Mouse (Mus musculus): ENCODE measurements at regions not wholly inside any gene's neighbourhood (a gene's known extent, or its start where the extent isn't known, plus 50 kb on each side); places are given as distances from the start of the nearest gene placed in this dataset.

- POLR2A ChIA-PET = no interaction called here
- CTCF ChIA-PET = no interaction called here
Observed at GRCm38 (mm10) chr19:28732998-28733397, 53.1 kb upstream of the Glis3 start.

DNA sequence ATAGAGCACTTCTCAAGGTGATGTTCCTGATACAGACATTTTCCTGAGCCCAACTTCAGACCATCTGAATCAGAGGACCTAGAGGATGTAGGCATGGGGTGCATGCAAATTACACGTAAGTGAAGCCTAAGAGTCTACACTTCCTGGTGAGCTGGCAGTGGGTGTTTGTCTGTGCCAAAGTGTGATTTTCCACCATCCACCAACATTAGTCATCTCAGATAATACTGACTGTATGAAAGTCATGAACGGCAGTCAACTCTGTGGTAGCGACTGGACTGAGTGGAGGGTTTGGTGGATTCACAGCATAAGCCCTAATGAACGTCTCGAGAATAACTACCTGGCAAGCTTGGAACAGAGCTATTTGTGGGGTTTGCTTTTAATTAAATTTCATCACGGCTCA, 53.9 kb upstream of the Glis3 start:
- POLR2A ChIA-PET = interaction anchor here in 1 of 4 experiments (0.6 kb wide), 1 partner anchor 47 kb away, joined by 3 read pairs; no protein-coding TSS in a partner anchor
- CTCF ChIA-PET = no interaction called here

DNA sequence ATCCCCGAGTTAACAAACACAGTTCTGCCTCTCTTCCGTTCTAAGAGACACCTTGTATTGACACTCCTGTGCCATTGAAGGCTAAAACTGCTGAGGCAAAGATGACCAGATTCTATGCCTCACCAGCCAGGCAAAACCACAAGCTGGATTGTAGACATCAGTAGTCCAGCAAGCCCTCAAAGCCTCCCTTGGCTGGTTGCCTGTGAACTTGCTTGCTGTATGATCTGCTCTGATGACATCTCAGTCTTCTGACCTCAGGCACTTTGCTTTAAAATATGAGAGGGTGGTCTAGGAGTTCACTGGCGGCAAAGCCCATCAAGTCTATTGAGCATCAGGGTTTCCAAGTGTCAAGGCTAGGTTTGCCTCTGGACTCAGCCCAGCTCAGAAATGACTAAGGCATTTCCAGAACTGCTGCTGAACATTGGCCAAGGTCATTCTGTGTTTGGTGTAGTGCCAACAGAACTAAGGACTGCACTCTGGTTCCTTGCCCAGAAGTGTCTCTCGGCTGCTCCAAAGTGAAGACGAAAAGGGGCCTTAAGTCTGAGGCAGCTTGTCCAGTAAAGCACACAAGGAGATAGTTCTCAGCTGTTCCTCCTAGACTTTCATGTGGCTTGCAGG, 63.4 kb upstream of the Glis3 start:
- CTCF ChIA-PET = interaction anchor here in 2 of 4 experiments (1.1 kb wide), 2 partner anchors 15 to 578 kb away, joined by 3 to 4 read pairs; no protein-coding TSS in a partner anchor
- POLR2A ChIA-PET = interaction anchor here in 1 of 4 experiments (0.6 kb wide), 1 partner anchor 44 kb away, joined by 3 read pairs; no protein-coding TSS in a partner anchor

DNA sequence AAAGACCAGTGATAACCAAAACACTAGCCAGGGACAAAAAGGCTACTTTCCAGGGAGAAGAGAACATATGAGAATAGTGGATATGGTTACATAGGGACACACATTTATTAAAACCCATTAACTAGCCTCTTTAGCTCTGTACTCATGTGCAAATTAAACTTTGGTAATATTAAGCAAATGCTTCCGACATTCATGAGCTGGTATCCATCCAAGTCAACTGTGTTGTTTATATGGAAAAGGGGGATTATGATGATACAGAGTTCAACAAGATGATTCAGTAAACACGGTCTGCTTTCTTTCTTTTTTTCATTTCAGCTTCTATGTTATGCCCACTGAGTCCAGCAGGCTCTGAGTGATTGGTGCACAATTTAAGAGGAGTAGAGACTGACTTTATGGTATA, 65.2 kb upstream of the Glis3 start:
- ChIA-PET CTCF (interaction anchor here in 1 of 4 experiments (0.6 kb wide), 1 partner anchor 663 kb away, joined by 4 read pairs; no protein-coding TSS in a partner anchor), POLR2A (interaction anchor here in 2 of 4 experiments (1.2 to 1.4 kb wide), 2 partner anchors 27 to 29 kb away, joined by 3 read pairs; no protein-coding TSS in a partner anchor)

GRCm38 (mm10) chr19:28745534-28745933, 65.7 kb upstream of the Glis3 start:
- POLR2A ChIA-PET = interaction anchor here in 2 of 4 experiments (1.2 to 1.4 kb wide), 2 partner anchors 27 to 29 kb away, joined by 3 read pairs; no protein-coding TSS in a partner anchor
- CTCF ChIA-PET = no interaction called here

DNA sequence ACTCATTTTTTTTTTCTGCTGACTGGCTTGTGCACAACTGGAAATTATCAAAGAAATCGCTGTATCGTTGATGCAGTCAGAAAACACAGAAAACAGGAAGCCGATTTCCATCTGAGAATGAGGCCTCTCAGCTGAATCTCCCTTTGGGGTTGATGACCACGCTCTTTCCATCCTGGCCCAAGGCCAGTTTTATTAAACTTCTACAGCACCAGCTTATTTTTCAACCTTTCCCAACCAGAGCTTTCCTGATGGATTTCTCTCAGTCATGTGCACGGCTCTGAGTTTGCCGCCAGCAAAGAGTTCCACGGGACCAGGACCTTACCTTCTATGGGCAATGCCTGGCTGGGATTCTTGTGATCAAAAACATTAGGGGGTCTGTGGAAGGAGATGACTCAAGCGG, 71.2 kb upstream of the Glis3 start:
- CTCF ChIA-PET = no interaction called here
- POLR2A ChIA-PET = interaction anchor here in 1 of 4 experiments (0.6 kb wide), 1 partner anchor 31 kb away, joined by 3 read pairs; no protein-coding TSS in a partner anchor

GRCm38 (mm10) chr19:28758854-28759253, 76.0 kb upstream of the Slc1a1 start:
- POLR2A ChIA-PET = interaction anchor here in 2 of 4 experiments (0.6 to 1.4 kb wide), 5 partner anchors 11 to 203 kb away, joined by 3 to 6 read pairs (median 3); no protein-coding TSS in a partner anchor
- CTCF ChIA-PET = interaction anchor here (0.6 to 2.2 kb wide), 29 partner anchors 9 to 1288 kb away, joined by 3 to 17 read pairs (median 4); no protein-coding TSS in a partner anchor

DNA sequence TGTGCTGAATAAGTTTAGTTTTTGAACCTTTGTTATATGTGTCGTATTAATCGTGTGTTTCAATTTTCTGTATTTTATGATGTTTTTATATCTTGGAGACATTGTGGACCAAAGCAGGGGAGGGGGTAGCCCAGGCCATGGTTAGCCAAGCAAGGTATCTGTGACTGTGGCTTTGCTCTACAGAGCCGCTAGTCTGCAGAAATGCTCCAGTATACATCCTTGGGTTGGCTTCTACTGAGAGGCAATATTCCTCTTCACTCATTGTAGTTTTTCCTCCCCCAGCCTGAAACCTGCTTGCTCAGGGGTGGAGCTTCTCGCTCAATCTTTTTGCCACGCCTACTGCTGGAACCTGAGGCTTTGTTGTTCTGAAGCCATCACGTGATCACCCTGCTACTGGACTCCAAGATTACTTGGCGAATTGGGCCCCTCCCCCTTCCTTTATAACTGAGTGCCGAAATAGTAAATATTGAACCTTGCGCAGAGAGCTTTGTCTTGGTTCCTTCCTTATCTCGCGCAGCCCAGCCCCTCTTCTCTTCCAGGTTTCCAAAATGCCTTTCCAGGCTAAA, 70.0 kb upstream of the Slc1a1 start:
- POLR2A ChIA-PET = interaction anchor here in 1 of 4 experiments (0.6 to 1.2 kb wide), 2 partner anchors 209 to 600 kb away, joined by 3 to 4 read pairs; no protein-coding TSS in a partner anchor
- CTCF ChIA-PET = interaction anchor here in 1 of 4 experiments (0.6 to 1.0 kb wide), 2 partner anchors 491 to 599 kb away, joined by 3 read pairs; no protein-coding TSS in a partner anchor

DNA sequence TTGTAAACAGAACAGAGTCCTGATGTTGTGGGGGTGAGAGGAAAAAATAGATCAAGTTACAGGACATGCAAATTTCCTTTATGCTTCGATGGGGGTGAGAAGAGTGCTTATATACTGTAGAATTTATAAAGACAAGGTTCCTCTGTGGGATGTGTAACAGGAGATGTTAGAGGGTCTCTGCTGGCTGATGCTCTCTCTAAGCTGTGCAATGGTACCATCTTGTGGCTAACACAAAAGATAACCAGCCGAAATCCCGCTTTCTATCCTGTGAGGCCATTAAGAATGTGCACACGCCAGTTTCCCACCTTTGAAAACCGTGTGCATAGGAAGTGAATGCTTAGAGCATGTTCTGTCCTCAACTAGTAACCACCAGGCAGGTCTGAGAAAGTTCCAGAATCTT, 66.6 kb upstream of the Slc1a1 start:
- CTCF ChIA-PET = interaction anchor here in 3 of 4 experiments (0.5 to 1.4 kb wide), 5 partner anchors 10 to 602 kb away, joined by 3 to 10 read pairs (median 3); no protein-coding TSS in a partner anchor
- POLR2A ChIA-PET = interaction anchor here in 2 of 4 experiments (0.7 kb wide), 2 partner anchors 234 to 611 kb away, joined by 3 to 5 read pairs; no protein-coding TSS in a partner anchor

- CTCF ChIA-PET = no interaction called here
Observed at GRCm38 (mm10) chr19:28770419-28770818, 64.4 kb upstream of the Slc1a1 start.

DNA sequence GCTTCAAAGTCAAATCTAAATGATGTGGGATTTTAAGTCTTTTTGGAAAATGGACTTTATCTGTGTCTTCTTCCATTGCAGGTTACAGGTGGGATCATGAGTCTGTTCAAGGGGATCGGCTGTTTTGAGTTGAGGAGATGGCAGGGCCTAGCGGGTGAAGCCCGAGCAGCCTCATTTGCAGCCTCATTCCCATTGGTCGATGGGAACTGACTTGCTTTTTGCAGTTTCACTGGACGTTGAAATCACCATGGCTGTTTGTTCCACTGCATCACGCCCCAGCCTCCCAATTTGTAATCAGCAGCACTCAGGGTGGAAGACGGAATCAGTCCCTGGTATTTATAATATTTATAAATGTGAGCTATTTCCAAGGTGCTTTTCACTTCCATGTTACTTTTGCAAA, 63.0 kb upstream of the Slc1a1 start:
- POLR2A ChIA-PET = interaction anchor here (0.6 to 0.8 kb wide), 4 partner anchors 14 to 816 kb away, joined by 3 to 5 read pairs (median 4); no protein-coding TSS in a partner anchor
- CTCF ChIA-PET = interaction anchor here in 2 of 4 experiments (0.6 to 1.5 kb wide), 2 partner anchors 13 to 191 kb away, joined by 5 to 6 read pairs; no protein-coding TSS in a partner anchor

More at GRCm38 (mm10) chr19:28770419-28770818, 64.4 kb upstream of the Slc1a1 start:
- POLR2A ChIA-PET = interaction anchor here in 1 of 4 experiments (0.6 kb wide), 1 partner anchor 284 kb away, joined by 3 read pairs; no protein-coding TSS in a partner anchor

DNA sequence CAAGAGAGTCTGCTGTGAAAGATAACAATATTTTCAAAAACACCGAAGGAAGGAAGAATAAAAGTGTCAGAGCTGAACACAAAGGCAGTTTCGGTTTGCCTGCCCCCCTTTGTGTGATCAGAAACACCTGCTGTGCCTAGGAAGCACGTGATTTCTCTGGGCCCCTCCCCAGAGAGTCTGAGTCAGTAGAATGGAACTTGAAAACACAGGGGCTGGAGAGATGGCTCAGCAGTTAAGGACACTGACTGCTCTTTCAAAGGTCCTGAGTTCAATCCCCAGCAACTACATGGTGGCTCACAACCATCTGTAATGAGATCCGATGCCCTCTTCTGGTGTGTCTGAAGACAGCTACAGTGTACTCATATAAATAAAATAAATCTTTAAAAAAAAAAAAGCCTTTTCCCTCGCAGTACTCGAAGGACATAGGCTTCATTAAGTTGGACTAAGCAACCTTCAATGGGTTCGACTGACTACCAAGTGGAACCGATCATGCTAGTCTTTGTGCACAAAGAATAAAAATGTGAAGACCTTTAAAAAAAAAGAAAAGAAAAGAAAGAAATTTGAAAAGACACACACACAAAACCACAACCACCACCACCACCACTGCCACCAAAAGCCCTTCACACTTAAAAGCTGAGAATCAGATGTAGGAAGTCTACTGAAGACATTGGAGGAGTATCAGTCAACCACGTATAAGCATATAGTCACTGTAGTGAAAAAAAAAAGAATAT, 61.8 kb upstream of the Slc1a1 start:
- ChIA-PET POLR2A (interaction anchor here in 3 of 4 experiments (0.6 to 1.1 kb wide), 7 partner anchors 8 to 607 kb away, joined by 3 to 4 read pairs (median 3); no protein-coding TSS in a partner anchor), CTCF (interaction anchor here in 2 of 4 experiments (0.6 to 1.5 kb wide), 4 partner anchors 14 to 583 kb away, joined by 3 to 6 read pairs (median 4); no protein-coding TSS in a partner anchor)

GRCm38 (mm10) chr19:28776868-28777267, 58.0 kb upstream of the Slc1a1 start:
- CTCF ChIA-PET = interaction anchor here in 3 of 4 experiments (0.6 to 2.5 kb wide), 12 partner anchors 106 to 725 kb away, joined by 3 to 32 read pairs (median 4); partner anchors contain the start of gene Ak3 (in 1 of the 3)
- POLR2A ChIA-PET = interaction anchor here in 1 of 4 experiments (0.5 to 1.2 kb wide), 4 partner anchors 62 to 276 kb away, joined by 3 read pairs; no protein-coding TSS in a partner anchor

DNA sequence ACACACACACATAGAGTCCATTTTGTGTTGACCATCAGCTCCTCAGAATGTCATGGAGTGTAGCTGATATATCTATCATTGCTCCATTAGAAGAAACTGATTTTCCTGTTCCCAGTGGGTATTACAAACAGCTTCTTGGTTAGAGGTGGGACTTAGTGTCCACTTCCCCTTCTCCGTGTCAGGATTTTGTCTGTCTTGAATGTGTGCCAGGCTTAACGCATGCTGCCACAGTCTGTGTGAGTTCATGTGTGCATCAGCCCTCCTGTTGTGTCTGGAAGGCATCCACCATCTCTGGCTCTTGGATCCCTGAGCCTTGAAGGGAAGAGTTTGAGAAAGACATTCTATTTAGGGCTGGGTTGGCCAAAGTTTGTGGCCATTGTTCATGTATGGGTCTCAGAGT, 57.2 kb upstream of the Slc1a1 start:
- ChIA-PET POLR2A (interaction anchor here in 2 of 4 experiments (0.7 to 1.5 kb wide), 4 partner anchors 61 to 196 kb away, joined by 3 read pairs; no protein-coding TSS in a partner anchor), CTCF (interaction anchor here in 3 of 4 experiments (0.6 to 2.5 kb wide), 10 partner anchors 105 to 688 kb away, joined by 3 to 32 read pairs (median 6); partner anchors contain the start of gene Ak3 (in 1 of the 3))

GRCm38 (mm10) chr19:28778386-28778785, 56.5 kb upstream of the Slc1a1 start:
- POLR2A ChIA-PET = interaction anchor here in 2 of 4 experiments (0.6 to 1.5 kb wide), 3 partner anchors 37 to 196 kb away, joined by 3 read pairs; no protein-coding TSS in a partner anchor
- CTCF ChIA-PET = interaction anchor here (0.5 to 2.5 kb wide), 6 partner anchors 11 to 1902 kb away, joined by 3 to 32 read pairs (median 4); no protein-coding TSS in a partner anchor

GRCm38 (mm10) chr19:28781971-28782370, 52.9 kb upstream of the Slc1a1 start:
- POLR2A ChIA-PET = no interaction called here
- CTCF ChIA-PET = no interaction called here

Measured in embryonic stem cell, embryonic (primary cell).